Mouse (Mus musculus): Measurements from ENCODE around the gene 1700023F06Rik.

1700023F06Rik gene

DNA sequence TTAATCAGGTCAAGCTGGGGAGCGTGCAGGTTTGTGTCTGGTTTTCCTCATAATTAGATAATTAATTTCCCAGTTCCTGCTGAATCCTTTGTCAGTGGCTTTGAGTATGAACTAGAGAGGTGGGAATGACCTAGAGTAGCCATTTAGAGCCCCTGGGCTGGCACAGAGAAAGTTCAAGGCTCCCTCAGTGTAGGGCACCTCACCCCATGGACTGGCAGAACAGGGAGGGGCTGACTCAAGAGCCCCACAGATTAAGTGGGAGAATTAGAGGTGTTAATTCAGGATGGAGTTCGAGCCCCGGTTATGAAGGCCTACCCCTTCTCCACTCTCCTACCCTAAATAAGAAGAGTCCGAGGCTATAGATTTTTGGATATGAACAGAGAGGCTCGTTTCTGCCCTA lies 38.7 kb downstream of the 1700023F06Rik start:
- CTCF ChIA-PET = interaction anchor here (1.5 to 2.0 kb wide), 2 partner anchors 16 to 102 kb away, joined by 5 to 16 read pairs; no protein-coding TSS in a partner anchor

DNA sequence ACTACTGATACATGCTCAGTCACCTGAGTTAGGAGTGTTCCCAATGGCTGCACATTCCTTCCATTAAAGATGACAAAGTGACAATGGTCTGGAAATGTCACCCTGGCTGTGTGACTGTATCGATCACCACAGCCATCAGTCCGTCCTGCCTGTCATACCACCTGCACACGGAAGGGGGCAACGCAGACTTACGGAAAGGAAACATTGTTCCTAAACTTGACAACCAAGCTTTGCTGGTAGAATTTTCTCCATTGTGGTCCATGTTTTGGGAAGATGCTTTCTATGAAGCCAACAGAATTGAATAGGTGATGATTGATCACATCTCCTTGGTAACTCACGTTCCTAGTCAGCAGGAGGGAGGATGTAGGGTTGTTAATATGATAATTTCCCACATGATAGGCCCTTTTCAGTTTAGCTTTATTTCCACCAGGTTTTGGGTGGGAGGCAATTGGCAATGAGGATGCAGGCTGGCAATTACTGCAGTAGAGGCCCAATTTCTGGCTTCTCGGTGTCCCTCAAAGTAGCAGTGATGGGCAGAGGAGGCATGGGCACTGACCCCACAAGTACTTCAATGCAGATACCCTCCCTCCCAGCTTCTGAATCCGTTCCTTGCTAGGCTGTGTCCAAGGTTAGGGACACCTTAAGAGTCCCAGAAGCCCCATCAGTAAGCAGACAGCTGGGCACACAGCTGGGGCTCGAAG lies 39.5 kb downstream of the 1700023F06Rik start:
- CTCF ChIA-PET = interaction anchor here (0.7 to 2.0 kb wide), 5 partner anchors 9 to 156 kb away, joined by 3 to 16 read pairs (median 5); no protein-coding TSS in a partner anchor

DNA sequence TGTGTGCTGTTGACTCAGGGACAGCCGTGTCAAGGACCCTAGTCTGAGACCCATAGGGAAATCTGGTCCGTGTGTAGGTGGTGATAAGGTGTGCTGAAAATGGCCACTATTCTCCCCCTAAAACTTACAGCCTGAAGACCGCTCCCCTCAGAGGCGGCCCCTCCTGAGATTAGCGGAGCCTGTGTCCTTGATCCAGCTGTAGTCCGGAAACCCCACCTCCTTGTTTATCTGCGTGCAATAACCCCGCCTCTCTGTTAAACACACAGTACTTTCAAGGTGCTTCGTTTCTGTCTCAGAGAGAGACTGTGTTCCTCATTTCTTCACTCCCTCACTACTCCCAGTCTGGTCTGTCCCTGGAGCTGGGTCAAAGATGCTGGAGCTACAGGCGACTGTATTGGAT lies 44.0 kb downstream of the 1700023F06Rik start:
- CTCF ChIA-PET = interaction anchor here (1.2 kb wide), 1 partner anchor 20 kb away, joined by 4 read pairs; no protein-coding TSS in a partner anchor

DNA sequence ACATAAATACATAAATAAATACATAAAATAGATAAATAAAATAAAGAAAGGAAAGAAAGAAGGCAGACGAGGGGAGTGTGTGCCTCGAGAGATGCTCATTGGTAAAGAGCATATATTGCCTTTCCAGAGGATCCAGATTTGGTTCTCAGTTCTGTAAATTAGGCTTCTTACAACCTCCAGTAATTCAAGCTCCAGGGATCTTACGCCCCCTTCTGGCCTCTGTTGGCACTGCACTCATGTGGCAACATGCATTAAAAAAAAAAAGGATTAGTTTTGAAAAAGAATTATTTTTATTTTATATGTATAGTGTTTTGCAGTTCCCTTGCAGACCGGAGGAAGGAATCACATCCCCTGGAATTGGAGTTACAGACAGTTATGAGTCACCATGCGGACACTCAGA lies 46.2 kb downstream of the 1700023F06Rik start:
- CTCF ChIA-PET = no interaction called here

DNA sequence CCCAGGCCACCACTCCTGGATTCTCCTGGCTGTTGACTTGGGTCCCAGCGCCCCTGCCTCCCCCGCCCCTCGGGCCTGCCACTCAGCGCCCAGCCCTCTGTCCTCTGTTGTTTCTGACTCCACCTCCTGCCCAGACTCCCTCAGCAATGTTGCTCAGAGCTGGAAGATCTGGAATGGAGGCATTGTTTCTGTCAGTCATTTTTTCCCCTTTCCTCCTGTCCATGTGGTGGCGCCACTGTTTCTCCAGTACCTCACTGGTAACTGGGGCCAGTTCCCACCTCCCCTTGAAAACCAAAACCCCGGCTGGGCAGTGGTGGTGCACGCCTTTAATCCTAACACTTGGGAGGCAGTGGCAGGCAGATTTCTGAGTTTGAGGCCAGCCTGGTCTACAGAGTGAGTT lies 46.9 kb downstream of the 1700023F06Rik start:
- CTCF ChIA-PET = interaction anchor here (0.6 kb wide), 2 partner anchors 39 to 143 kb away, joined by 3 to 4 read pairs; no protein-coding TSS in a partner anchor

DNA sequence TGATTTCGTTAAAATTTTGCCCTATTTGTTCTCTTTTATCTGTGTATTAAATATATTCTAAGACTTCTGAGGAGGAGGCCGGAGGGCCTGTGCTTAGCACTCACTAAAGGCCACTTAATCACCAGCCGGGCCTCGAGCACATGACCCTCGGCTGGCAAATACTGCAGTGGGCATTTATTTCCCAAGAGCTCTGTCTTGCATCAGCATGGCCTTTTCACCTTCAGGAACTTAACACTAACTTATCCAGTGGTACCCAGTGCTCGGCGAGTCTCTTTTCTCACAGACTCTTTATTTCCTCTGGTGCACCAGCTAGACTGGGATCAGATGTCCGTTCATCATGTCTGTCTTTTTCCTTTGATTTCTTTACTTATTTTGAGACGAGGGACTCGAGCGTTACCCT lies 47.6 kb downstream of the 1700023F06Rik start:
- CTCF ChIA-PET = interaction anchor here (0.6 kb wide), 3 partner anchors 39 to 153 kb away, joined by 3 to 4 read pairs (median 4); no protein-coding TSS in a partner anchor

DNA sequence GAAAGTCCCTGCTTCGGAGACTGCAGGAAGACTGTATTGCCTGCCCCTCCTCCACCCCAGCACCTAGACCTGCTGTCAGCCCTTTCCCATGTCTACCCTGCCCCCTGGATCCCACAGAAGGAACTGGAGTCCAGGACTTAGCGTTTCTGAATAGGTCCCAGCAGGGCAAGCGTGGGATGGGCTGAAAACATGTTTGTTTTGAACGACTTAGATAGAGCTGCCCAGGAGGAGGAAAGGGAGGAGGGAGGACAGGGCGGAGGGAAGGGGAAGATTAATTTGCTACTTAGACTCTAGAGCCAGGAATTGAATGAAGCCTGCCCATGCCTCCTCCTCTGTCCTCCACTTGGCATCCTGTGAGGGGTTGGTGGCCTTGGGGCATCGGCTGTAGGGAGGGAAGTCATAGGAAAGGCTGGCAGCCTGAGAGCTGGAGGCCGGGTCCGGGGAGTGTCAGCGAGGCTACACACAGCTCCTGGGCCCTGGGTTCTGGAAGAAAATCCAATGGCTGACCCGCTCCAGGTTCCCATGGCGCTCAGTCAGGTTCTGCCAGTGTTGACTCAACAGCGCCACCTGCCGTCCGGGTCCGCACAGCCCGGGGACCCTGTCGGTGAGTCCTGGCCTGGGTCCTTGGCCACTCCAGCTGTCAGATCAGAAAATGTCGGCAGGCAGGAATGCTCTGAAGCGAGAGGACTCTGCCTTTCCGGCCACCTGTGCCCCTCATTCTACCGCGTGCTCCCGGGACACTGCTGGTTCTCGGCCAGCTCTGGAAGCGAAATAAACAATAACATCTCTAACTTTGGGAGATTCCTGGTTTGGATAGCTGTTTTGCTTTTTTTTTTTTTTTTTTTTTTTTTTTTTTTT lies 49.5 kb downstream of the 1700023F06Rik start:
- CTCF ChIA-PET = interaction anchor here (0.6 to 2.4 kb wide), 9 partner anchors 8 to 1844 kb away, joined by 3 to 15 read pairs (median 3); no protein-coding TSS in a partner anchor

DNA sequence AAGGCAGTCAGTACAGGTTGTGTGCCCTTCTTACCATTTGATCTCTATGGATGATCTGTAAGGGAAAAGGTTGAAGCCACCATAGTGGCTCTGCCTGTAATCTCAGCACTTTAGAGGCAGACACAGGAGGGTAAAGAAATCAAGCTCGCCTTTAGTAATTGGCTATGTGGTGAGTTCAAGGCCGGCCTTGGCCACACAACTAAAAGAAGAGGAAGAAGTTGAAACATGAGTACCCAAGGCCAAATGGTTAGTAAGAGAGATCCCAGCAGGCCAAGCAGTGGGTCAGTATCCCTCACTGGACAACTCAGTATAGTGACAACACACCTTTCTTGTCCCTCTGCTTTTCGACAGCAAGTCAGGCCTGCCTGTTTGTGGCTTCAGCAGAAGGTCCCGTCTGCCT lies 58.6 kb downstream of the 1700023F06Rik start:
- CTCF ChIA-PET = interaction anchor here (0.6 kb wide), 1 partner anchor 14 kb away, joined by 3 read pairs; no protein-coding TSS in a partner anchor

All from spleen, embryonic (tissue).